ENCODE assay signal across 23 mouse cellular contexts in the genomic region with DNA sequence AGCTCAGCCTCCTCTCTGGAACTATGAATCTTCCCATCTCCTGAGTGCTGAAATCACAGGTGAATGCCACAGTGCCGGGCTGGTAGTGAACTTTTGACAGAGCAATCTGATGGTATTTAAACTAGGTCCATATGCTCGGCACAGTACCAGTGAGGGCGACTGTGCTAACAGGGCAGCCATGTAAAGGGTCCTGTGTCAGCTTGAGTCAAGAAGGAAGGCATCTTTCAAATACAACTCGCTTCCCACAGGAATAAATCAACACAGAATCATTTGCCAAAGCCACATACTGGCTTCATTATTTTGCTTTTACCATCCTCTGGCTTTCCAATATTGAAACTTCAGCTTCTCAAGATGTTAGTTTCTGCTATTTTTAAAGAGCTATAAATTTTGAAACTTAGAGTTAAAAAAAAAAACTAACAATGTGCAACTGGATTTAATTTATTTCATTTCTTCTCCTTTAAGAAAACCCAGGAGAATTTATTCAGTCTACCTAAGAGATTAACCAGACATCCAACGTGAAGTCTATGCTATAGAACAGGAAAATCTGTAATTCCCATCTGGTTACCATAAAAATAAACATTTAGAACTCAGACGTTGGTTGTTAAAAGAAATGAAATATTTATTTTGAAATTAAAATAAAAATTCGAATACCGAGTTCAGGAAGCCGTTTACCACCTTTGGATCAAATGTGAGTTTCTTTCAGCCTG.
DNase-seq lines count a peak whose midpoint lies in the region; ATAC-seq lines count a peak whose summit lies in the region.
"Had no signal": no experiment of that assay in that cellular context is flagged by ENCODE, and none has a peak within 500 bp of the region (broad histone marks: within the 10 kb centered on the region; RNA-seq: fewer than 3 reads in every experiment).

No protein-coding gene starts in this region.

- H3K4me3 ChIP-seq in embryonic facial prominence, embryonic 13.5 days, result no peak overlapping the region
- H3K4me3 ChIP-seq in limb, embryonic 10.5 days, result no peak overlapping the region
- H3K4me3 ChIP-seq: heart, embryonic 12.5 days; hindbrain, embryonic 10.5 days; layer of hippocampus, adult 2 months had no signal

- H3K9ac ChIP-seq in embryonic facial prominence, embryonic 13.5 days, result no peak overlapping the region
- H3K9ac ChIP-seq: heart, embryonic 12.5 days had no signal

- no peaks in the 10 kb centered on the region for H3K9me3 ChIP-seq in embryonic facial prominence, embryonic 13.5 days
- H3K9me3 ChIP-seq in limb, embryonic 10.5 days (replicated peaks), result 0 out of 2 replicates have a peak, but pooled peaks cover 2% of the 10 kb centered on the region

- no peak for ATAC-seq in embryonic facial prominence, embryonic 13.5 days (ENCODE audit: insufficient number of reproducible peaks, insufficient read depth, low FRiP score, low TSS enrichment, low read depth)
- ATAC-seq in megakaryocyte, adult 5-6 weeks (ENCODE audit: poor library complexity, severe bottlenecking), result no peak
- ATAC-seq: forebrain, embryonic 14.5 days had no signal

- H3K27ac ChIP-seq in embryonic facial prominence, embryonic 13.5 days, result peak overlapping the region; percentile 83
- peak overlapping the region; percentile 66 for H3K27ac ChIP-seq in limb, embryonic 10.5 days
- H3K27ac ChIP-seq: hindbrain, embryonic 10.5 days; layer of hippocampus, adult 2 months; macrophage had no signal

- H3K27me3 ChIP-seq in embryonic facial prominence, embryonic 13.5 days, result no peaks in the 10 kb centered on the region
- no peaks in the 10 kb centered on the region for H3K27me3 ChIP-seq in limb, embryonic 10.5 days (ENCODE audit: low read depth, poor library complexity, severe bottlenecking)
- H3K27me3 ChIP-seq: heart, embryonic 12.5 days had no signal

- 27% methylated on average over 9 of the region's 9 CpGs for WGBS in embryonic facial prominence, embryonic 13.5 days
- WGBS in limb, embryonic 10.5 days, result 54% methylated on average over 9 of the region's 9 CpGs

- peak; percentile 31 for DNase-seq in embryo, embryonic 10.5 days (ENCODE audit: low spot score)
- no peak for DNase-seq in embryo, embryonic 10 days (ENCODE audit: low spot score)
- peak; percentile 42 for DNase-seq in limb, embryonic 10.5 days (ENCODE audit: low spot score)
- peak; percentile 53 for DNase-seq in mesoderm, embryonic 11.5 days (ENCODE audit: low read depth, low spot score)
- no peak for DNase-seq in spleen, postnatal 4 days (ENCODE audit: low spot score in 2 of 2)
- DNase-seq: adrenal gland, postnatal 10 days; cerebellum, adult 8-10 months; gastrocnemius, postnatal 10 days; heart, postnatal 10 days; kidney, adult 8-10 months; kidney, postnatal 14 days; right cerebral cortex, adult 18-20 months; right cerebral cortex, postnatal 4 days; thymus, adult 18-20 months; thymus, postnatal 36 days had no signal

- H3K4me1 ChIP-seq in embryonic facial prominence, embryonic 13.5 days, result peaks cover 20% of the 10 kb centered on the region
- peaks cover 19% of the 10 kb centered on the region for H3K4me1 ChIP-seq in limb, embryonic 10.5 days
- H3K4me1 ChIP-seq: heart, embryonic 12.5 days; hindbrain, embryonic 10.5 days had no signal

- no peaks in the 10 kb centered on the region for H3K36me3 ChIP-seq in embryonic facial prominence, embryonic 13.5 days
- H3K36me3 ChIP-seq in limb, embryonic 10.5 days, result no peaks in the 10 kb centered on the region
- H3K36me3 ChIP-seq: heart, embryonic 12.5 days; hindbrain, embryonic 10.5 days had no signal

- no peak overlapping the region for H3K4me2 ChIP-seq in embryonic facial prominence, embryonic 13.5 days
- H3K4me2 ChIP-seq: heart, embryonic 12.5 days; midbrain, embryonic 11.5 days had no signal

Comparison
In these comparisons a context has a peak if more than half of its experiments do, and no peak if none do; other contexts are left out.
1. DNase-seq: peak in embryo, embryonic 10.5 days (single experiment), limb, embryonic 10.5 days (single experiment) and mesoderm, embryonic 11.5 days (single experiment); none in embryo, embryonic 10 days (single experiment) and spleen, postnatal 4 days (0 of 2).